Mouse (Mus musculus): ENCODE measurements around the gene Bcas2. TPM values are rescaled to one million over a fixed set of nuclear protein-coding genes. Genes with fewer than 3 reads are reported as not detected.
"Not testable (repeated sequence)": the region's sequence is repeated elsewhere in the genome, so short reads cannot be mapped to it uniquely, and the experiment has no call there.

Gene Bcas2
- polyA plus RNA-seq, 1 experiment from 2014 or later = 144 TPM

DNA sequence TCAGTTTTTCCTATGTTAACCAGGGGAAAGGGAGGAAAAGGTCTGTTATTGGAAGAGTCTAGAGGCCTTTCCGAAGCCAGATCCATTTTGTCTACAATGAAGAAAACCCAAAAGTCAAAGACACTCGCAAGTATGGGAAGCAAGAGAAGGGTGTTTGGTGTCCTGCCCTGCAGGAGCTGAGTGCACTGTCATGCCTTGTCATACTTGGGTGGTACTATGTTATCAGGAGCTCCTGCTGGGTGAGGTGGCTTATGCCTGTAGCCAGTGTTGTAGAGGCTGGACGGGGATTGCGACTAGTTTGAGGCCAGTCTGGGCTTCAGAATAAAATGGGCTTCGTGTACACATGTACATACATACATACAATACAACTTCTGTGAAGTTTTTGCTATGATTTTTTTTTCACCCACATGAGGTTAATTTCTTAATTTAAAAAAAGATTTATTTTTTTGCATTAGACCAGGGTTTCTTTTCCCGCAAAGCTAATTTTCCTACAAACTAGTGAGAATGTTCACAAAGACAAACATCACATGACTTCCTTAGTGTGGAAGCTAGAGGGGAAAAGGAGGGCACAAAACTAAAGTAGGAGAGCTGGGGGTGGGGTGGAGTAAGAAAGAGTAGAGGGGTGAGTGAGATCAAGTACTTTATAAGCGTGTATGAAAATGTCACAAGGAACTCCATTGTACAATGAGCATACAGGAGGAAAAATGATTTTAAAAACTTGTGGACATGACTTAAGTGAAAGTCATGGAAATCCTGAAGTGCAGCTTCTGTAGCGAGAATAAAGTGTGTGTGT lies 41.9 kb upstream of the Bcas2 start:
- DNase-seq (ENCODE audit: low spot score) (peak; percentile 50), ATAC-seq (replicated peaks; ENCODE audit: low FRiP score, low read depth) (no peak)
- H3K4me1 ChIP-seq (replicated peaks; ENCODE audit: insufficient read depth, low read length) = peaks cover 7% of the 10 kb centered on the region; the same call in 1 of the 2 replicates
- WGBS = 68% methylated on average over 8 of the region's 8 CpGs
- H3K27me3 ChIP-seq (ENCODE audit: insufficient read depth, low read length) = no peaks in the 10 kb centered on the region
- no peaks in the 10 kb centered on the region for H3K36me3 ChIP-seq (ENCODE audit: insufficient read depth, low read length)
- no peak overlapping the region for H3K27ac ChIP-seq
- no peaks in the 10 kb centered on the region for H3K9me3 ChIP-seq (replicated peaks; ENCODE audit: low read length)
- no peak for TF ChIP-seq CTCF (IDR thresholded peaks at IDR 0.05; ENCODE audit: low read depth)
- H3K9ac ChIP-seq (ENCODE audit: low read depth, low read length) = no peak overlapping the region
- no peak overlapping the region for H3K4me2 ChIP-seq (ENCODE audit: low read length)
- no peak overlapping the region for H3K4me3 ChIP-seq (replicated peaks; ENCODE audit: low read depth, low read length)

DNA sequence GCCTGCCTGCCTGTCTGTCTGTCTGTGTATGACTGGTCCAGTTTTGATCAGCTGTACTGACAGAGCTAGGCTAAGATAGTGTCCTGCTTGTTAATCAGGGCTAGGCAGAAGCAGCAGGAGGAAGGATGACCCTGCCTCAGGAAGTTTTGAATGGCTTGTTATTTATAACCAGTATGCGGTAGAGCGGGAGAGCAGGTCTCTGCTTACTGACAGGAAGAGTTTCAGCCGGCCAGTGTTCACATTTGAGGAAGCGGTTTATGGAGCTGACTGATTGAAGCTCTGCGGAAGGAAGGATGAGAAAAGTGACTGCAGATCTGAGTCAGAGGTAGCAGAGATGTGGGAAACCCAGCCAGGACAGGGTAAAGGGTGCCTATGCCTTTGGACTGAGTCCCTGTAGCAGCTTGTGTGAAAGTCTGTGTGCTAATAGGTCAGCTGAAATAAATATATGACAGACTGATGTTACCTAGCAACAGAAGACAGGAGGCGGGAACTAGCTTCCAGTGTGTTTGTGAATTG lies 41.2 kb upstream of the Bcas2 start:
- H3K27ac ChIP-seq = no peak overlapping the region
- DNase-seq (ENCODE audit: low spot score) (peak; percentile 87), ATAC-seq (replicated peaks; ENCODE audit: low FRiP score, low read depth) (peak; percentile 33; the same call in 1 of the 2 replicates)
- H3K4me2 ChIP-seq (ENCODE audit: low read length) = 0 out of 2 replicates have a peak overlapping the region, but pooled peaks have one; percentile 13
- H3K27me3 ChIP-seq (ENCODE audit: insufficient read depth, low read length) = no peaks in the 10 kb centered on the region
- TF ChIP-seq CTCF (IDR thresholded peaks at IDR 0.05; ENCODE audit: low read depth) = no peak
- H3K4me3 ChIP-seq (replicated peaks; ENCODE audit: low read depth, low read length) = no peak overlapping the region
- H3K36me3 ChIP-seq (ENCODE audit: insufficient read depth, low read length) = no peaks in the 10 kb centered on the region
- H3K9me3 ChIP-seq (replicated peaks; ENCODE audit: low read length) = no peaks in the 10 kb centered on the region
- H3K4me1 ChIP-seq (replicated peaks; ENCODE audit: insufficient read depth, low read length) = peaks cover 7% of the 10 kb centered on the region; the same call in 1 of the 2 replicates
- no peak overlapping the region for H3K9ac ChIP-seq (ENCODE audit: low read depth, low read length)
- WGBS = 13% methylated on average over 6 of the region's 6 CpGs

DNA sequence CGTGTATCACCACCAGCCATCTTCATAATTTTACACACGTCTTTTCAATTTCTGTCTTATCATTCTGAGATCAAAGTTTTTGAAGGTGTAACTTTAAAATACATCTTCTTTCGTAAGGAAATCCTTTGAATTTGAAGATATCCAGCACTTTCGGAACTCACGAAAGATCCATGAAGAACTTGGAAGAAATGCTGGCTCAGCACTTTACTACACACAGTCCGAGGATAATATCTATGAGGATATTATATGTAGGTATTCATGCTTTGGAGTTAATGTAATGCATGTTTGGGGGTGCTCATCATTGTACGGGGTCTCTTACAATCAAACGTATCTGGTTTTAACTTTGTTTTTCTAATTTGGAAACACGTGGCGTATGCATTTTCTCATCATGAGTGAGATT lies 38.4 kb upstream of the Bcas2 start:
- H3K36me3 ChIP-seq (ENCODE audit: insufficient read depth, low read length) = no peaks in the 10 kb centered on the region
- no peak overlapping the region for H3K27ac ChIP-seq
- no peak overlapping the region for H3K4me3 ChIP-seq (replicated peaks; ENCODE audit: low read depth, low read length)
- DNase-seq (ENCODE audit: low spot score) (no peak), ATAC-seq (replicated peaks; ENCODE audit: low FRiP score, low read depth) (no peak)
- WGBS = 94% methylated on average over 10 of the region's 10 CpGs
- no peak for TF ChIP-seq CTCF (IDR thresholded peaks at IDR 0.05; ENCODE audit: low read depth)
- H3K27me3 ChIP-seq (ENCODE audit: insufficient read depth, low read length) = no peaks in the 10 kb centered on the region
- no peak overlapping the region for H3K9ac ChIP-seq (ENCODE audit: low read depth, low read length)
- peaks cover 7% of the 10 kb centered on the region; the same call in 1 of the 2 replicates for H3K4me1 ChIP-seq (replicated peaks; ENCODE audit: insufficient read depth, low read length)
- H3K4me2 ChIP-seq (ENCODE audit: low read length) = no peak overlapping the region
- no peaks in the 10 kb centered on the region for H3K9me3 ChIP-seq (replicated peaks; ENCODE audit: low read length)

DNA sequence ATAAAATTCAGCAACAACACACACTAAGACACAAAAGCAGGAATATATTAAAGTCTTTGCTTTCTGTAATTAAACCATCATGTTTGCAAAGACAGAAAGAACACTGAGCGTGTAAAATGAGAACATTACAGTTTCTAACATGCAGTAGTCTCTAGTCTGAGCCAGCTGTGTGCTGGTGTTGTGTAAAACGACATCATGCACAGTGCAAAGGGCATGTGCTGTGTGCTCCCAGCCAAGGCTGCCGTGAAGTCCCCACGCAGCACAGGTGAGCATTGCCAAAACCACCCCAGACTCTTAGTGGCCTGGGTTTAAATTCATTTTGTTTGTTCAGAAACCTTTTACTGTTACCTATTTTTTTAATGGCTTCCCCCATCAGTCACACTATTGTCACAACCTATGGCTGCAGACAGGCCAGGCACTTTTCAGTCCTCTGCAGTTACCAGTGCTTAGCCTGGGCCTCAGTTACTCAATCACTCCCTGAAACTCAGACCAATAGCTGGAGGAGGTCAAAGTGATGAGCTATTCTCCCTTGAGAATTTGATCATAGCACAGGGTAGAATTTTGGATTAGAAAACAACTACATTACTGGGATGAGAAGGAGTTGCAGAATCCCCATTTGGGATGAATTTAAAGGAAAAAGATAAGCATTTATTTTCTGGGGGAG lies 34.9 kb upstream of the Bcas2 start:
- Histone ChIP-seq H3K4me3 (replicated peaks; ENCODE audit: low read depth, low read length) (no peak overlapping the region), H3K9ac (ENCODE audit: low read depth, low read length) (no peak overlapping the region), H3K36me3 (ENCODE audit: insufficient read depth, low read length) (no peaks in the 10 kb centered on the region), H3K9me3 (replicated peaks; ENCODE audit: low read length) (no peaks in the 10 kb centered on the region), H3K4me2 (ENCODE audit: low read length) (no peak overlapping the region), H3K27me3 (ENCODE audit: insufficient read depth, low read length) (no peaks in the 10 kb centered on the region), H3K27ac (no peak overlapping the region), H3K4me1 (replicated peaks; ENCODE audit: insufficient read depth, low read length) (no peaks in the 10 kb centered on the region; the same call in 1 of the 2 replicates)
- 75% methylated on average over 4 of the region's 4 CpGs for WGBS
- TF ChIP-seq CTCF (IDR thresholded peaks at IDR 0.05; ENCODE audit: low read depth) = no peak
- ATAC-seq (replicated peaks; ENCODE audit: low FRiP score, low read depth) (no peak), DNase-seq (ENCODE audit: low spot score) (no peak)

GRCm38 (mm10) chr3:103139047-103139446 lies 32.4 kb upstream of the Bcas2 start:
- H3K27me3 ChIP-seq (ENCODE audit: insufficient read depth, low read length) = no peaks in the 10 kb centered on the region
- ATAC-seq (replicated peaks; ENCODE audit: low FRiP score, low read depth) = no peak
- H3K27ac ChIP-seq = peak overlapping the region; percentile 51

GRCm38 (mm10) chr3:103140095-103140838 lies 31.2 kb upstream of the Bcas2 start:
- DNase-seq (ENCODE audit: low spot score); H3K4me1 ChIP-seq (replicated peaks; ENCODE audit: insufficient read depth, low read length); ATAC-seq (replicated peaks; ENCODE audit: low FRiP score, low read depth); H3K27me3 ChIP-seq (ENCODE audit: insufficient read depth, low read length); H3K36me3 ChIP-seq (ENCODE audit: insufficient read depth, low read length); H3K27ac ChIP-seq; H3K9ac ChIP-seq (ENCODE audit: low read depth, low read length); H3K4me3 ChIP-seq (replicated peaks; ENCODE audit: low read depth, low read length); H3K9me3 ChIP-seq (replicated peaks; ENCODE audit: low read length): not testable (repeated sequence)
- WGBS = 41% methylated on average over 11 of the region's 11 CpGs
- peak overlapping the region; percentile 21 for H3K4me2 ChIP-seq (ENCODE audit: low read length)

More at GRCm38 (mm10) chr3:103139047-103139446, 32.4 kb upstream of the Bcas2 start:
- H3K36me3 ChIP-seq (ENCODE audit: insufficient read depth, low read length) = no peaks in the 10 kb centered on the region
- no peak overlapping the region for H3K4me3 ChIP-seq (replicated peaks; ENCODE audit: low read depth, low read length)
- H3K9me3 ChIP-seq (replicated peaks; ENCODE audit: low read length) = no peaks in the 10 kb centered on the region
- H3K9ac ChIP-seq (ENCODE audit: low read depth, low read length) = no peak overlapping the region
- peak overlapping the region; percentile 16; the same call in 1 of the 2 replicates for H3K4me2 ChIP-seq (ENCODE audit: low read length)
- peak; percentile 90 for DNase-seq (ENCODE audit: low spot score)
- 43% methylated on average over 8 of the region's 8 CpGs for WGBS
- TF ChIP-seq CTCF (IDR thresholded peaks at IDR 0.05; ENCODE audit: low read depth) = no peak
- H3K4me1 ChIP-seq (replicated peaks; ENCODE audit: insufficient read depth, low read length) = no peaks in the 10 kb centered on the region; the same call in 1 of the 2 replicates
